Mouse (Mus musculus): Measurements from ENCODE around the gene Rabl2.

Gene Rabl2

DNA sequence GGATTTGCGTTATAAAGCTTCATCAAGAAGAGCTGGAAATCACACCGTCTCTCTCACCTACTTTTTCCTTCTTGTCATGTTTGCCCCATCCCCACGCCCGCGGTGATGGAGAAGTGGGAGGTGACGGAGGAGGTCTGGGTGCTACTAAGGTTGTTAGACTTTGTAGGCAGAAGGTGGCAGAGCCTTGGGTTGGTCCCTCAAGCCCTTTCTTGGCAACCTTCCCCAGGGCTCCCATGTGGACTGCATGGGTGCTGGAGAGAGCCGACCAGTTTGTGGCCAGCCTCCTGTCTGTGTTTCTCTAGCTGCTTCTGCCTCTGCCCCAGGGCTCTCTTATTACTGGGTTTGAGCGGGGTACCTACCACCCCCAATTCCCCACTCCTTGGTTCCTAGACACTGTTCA, 41.2 kb downstream of the Rabl2 start:
- no peak for DNase-seq (ENCODE audit: low spot score)

DNA sequence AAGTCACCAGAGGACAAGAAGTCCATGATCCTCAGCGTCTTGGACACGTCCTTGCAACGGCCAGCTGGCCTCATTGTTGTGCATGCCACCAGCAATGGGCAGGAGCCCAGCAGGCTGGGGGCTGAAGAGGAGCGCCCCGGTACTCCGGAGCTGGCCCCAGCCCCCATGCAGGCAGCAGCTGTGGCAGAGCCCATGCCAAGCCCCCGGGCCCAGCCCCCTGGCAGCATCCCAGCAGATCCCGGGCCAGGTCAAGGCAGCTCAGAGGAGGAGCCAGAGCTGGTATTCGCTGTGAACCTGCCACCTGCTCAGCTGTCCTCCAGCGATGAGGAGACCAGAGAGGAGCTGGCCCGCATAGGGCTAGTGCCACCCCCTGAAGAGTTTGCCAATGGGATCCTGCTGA, 42.9 kb downstream of the Rabl2 start:
- DNase-seq (ENCODE audit: low spot score): no peak

DNA sequence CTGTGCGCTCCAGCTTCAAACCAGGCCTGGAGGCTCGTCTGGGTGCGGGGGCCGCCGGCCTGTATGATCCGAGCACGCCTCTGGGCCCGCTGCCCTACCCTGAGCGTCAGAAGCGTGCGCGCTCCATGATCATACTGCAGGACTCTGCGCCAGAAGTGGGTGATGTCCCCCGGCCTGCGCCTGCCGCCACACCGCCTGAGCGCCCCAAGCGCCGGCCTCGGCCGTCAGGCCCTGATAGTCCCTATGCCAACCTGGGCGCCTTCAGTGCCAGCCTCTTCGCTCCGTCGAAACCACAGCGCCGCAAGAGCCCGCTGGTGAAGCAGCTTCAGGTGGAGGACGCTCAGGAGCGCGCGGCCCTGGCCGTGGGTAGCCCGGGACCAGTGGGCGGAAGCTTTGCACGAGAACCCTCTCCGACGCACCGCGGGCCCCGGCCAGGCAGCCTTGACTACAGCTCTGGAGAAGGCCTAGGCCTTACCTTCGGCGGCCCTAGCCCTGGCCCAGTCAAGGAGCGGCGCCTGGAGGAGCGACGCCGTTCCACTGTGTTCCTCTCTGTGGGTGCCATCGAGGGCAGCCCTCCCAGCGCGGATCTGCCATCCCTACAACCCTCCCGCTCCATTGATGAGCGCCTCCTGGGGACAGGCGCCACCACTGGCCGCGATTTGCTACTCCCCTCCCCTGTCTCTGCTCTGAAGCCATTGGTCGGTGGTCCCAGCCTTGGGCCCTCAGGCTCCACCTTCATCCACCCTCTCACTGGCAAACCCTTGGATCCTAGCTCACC, 43.7 kb downstream of the Rabl2 start:
- no peak for DNase-seq (ENCODE audit: low spot score)

- DNase-seq (ENCODE audit: low spot score): no peak
Observed at GRCm38 (mm10) chr15:89547321-89547720, 44.4 kb downstream of the Rabl2 start.

DNA sequence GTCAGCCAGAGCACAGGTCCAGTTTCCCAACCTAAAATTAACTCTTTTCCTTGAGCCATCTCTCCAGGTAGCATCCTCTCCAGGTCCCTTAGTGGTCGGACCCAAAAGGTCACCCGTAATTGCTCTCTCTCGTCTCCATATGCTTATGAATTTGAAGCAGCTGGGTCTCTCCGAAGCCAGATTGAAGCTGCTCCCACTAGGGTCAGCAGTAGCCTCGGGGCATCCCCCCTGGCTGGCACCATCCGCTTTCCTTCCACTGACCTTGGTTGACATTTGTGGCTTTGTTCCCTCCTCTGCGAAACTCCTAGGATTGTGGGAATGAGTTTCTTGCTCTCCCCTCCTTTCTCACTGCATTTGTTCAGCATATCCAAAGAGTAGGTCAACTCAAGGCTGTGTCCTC, 47.6 kb downstream of the Rabl2 start:
- DNase-seq (ENCODE audit: low spot score): no peak

GRCm38 (mm10) chr15:89533843-89534207, 57.9 kb downstream of the Rabl2 start:
- no peak for DNase-seq (ENCODE audit: low spot score)

DNA sequence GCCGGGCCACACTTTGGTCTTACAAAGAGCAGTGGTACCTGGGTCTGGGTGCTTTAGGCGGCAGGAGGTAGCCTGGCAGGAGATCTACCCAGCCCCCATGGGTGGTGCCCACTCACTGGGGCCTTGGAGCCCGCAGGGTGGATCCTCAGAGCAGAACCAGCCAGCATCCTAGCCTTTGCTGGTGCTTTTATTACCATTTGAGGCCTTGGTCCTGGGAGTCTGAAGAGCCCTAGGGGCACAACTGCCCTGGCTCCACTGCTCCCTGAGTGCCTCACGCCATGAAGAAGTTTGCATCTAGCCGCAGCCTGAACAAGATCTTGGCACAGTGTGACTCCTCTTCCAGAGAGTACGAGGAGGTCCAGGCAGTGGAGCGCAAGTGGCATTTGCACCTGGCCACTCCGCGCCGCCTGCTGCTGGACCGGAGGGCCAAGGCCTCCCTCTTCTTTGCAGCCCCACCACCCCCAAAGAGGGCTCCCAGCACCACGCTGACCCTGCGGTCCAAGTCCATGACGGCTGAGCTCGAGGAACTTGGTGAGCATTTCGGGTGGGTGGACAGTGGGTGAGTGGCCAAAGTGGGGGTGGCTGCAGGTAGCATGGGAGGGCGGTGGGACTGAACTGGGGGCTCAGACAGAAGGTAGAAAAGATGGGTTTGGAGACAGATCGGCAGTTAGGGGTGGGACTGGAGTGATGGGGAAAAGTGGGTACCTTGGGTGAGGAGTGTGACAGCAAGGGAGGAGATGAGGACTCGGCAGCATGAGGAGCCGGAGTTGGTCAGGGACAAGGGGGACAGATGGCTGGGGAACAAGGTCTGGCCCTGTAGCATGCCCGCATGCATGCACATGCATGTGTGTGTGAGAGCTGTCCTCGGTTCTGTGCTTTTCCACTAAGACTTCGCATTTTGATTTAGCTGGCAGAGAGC, 58.5 kb downstream of the Rabl2 start:
- no peak for DNase-seq (ENCODE audit: low spot score)

All from ovary, postnatal 10 days (tissue).